Mouse (Mus musculus): ENCODE measurements around the gene Gmfb. TPM values are rescaled to one million over a fixed set of nuclear protein-coding genes. Genes with fewer than 3 reads are reported as not detected.

The Gmfb gene
- polyA plus RNA-seq (2011; ENCODE audit: insufficient read length, low read depth, missing spikeins): 83.0 and 87.9 TPM in 2 replicates

GRCm38 (mm10) chr14:46821873-46822716 is at the start of gene Gmfb:
Gene Gmfb (minus strand): TSS chr14:46822242.
- H3K4me3 ChIP-seq (ENCODE audit: insufficient read depth, low read length): peak within 1 kb of the TSS; percentile 95
- H3K4me1 ChIP-seq (ENCODE audit: control insufficient read depth, insufficient read depth, low read length): peaks cover 4% of the 10 kb centered on the region
- TF ChIP-seq POLR2A (IDR thresholded peaks at IDR 0.05; ENCODE audit: low read depth, low read length) (peak; percentile 84), CTCF (IDR thresholded peaks at IDR 0.05; ENCODE audit: borderline replicate concordance, insufficient read depth, low read length) (no peak)
- peak within 1 kb of the TSS; percentile 85 for H3K27ac ChIP-seq (ENCODE audit: insufficient read depth, low read length)

GRCm38 (mm10) chr14:46862922-46863321 is 40.9 kb upstream of the Gmfb start:
- TF ChIP-seq CTCF (IDR thresholded peaks at IDR 0.05; ENCODE audit: borderline replicate concordance, insufficient read depth, low read length) (no peak), POLR2A (IDR thresholded peaks at IDR 0.05; ENCODE audit: low read depth, low read length) (no peak)
- H3K4me3 ChIP-seq (ENCODE audit: insufficient read depth, low read length): no peak overlapping the region
- no peak overlapping the region for H3K27ac ChIP-seq (ENCODE audit: insufficient read depth, low read length)
- H3K4me1 ChIP-seq (ENCODE audit: control insufficient read depth, insufficient read depth, low read length): no peaks in the 10 kb centered on the region

- H3K4me3 ChIP-seq (ENCODE audit: insufficient read depth, low read length): no peak overlapping the region
- no peak overlapping the region for H3K27ac ChIP-seq (ENCODE audit: insufficient read depth, low read length)
- H3K4me1 ChIP-seq (ENCODE audit: control insufficient read depth, insufficient read depth, low read length): no peaks in the 10 kb centered on the region
- TF ChIP-seq POLR2A (IDR thresholded peaks at IDR 0.05; ENCODE audit: low read depth, low read length) (no peak), CTCF (IDR thresholded peaks at IDR 0.05; ENCODE audit: borderline replicate concordance, insufficient read depth, low read length) (no peak)
Observed at GRCm38 (mm10) chr14:46853677-46854076, 31.6 kb upstream of the Gmfb start.

GRCm38 (mm10) chr14:46849769-46850168 is 27.7 kb upstream of the Gmfb start:
- Histone ChIP-seq H3K4me1 (ENCODE audit: control insufficient read depth, insufficient read depth, low read length) (no peaks in the 10 kb centered on the region), H3K27ac (ENCODE audit: insufficient read depth, low read length) (no peak overlapping the region), H3K4me3 (ENCODE audit: insufficient read depth, low read length) (no peak overlapping the region)
- TF ChIP-seq POLR2A (IDR thresholded peaks at IDR 0.05; ENCODE audit: low read depth, low read length): no peak
- no peak for TF ChIP-seq CTCF (IDR thresholded peaks at IDR 0.05; ENCODE audit: borderline replicate concordance, insufficient read depth, low read length)

- no peak overlapping the region for H3K27ac ChIP-seq (ENCODE audit: insufficient read depth, low read length)
- no peaks in the 10 kb centered on the region for H3K4me1 ChIP-seq (ENCODE audit: control insufficient read depth, insufficient read depth, low read length)
- H3K4me3 ChIP-seq (ENCODE audit: insufficient read depth, low read length): no peak overlapping the region
- TF ChIP-seq POLR2A (IDR thresholded peaks at IDR 0.05; ENCODE audit: low read depth, low read length) (no peak), CTCF (IDR thresholded peaks at IDR 0.05; ENCODE audit: borderline replicate concordance, insufficient read depth, low read length) (no peak)
Observed at GRCm38 (mm10) chr14:46848736-46849135, 26.7 kb upstream of the Gmfb start.

GRCm38 (mm10) chr14:46848063-46848590 is 26.1 kb upstream of the Gmfb start:
- H3K27ac ChIP-seq (ENCODE audit: insufficient read depth, low read length): no peak overlapping the region
- TF ChIP-seq CTCF (IDR thresholded peaks at IDR 0.05; ENCODE audit: borderline replicate concordance, insufficient read depth, low read length): no peak
- no peak for TF ChIP-seq POLR2A (IDR thresholded peaks at IDR 0.05; ENCODE audit: low read depth, low read length)
- H3K4me3 ChIP-seq (ENCODE audit: insufficient read depth, low read length): no peak overlapping the region

GRCm38 (mm10) chr14:46845706-46846105 is 23.7 kb upstream of the Gmfb start:
- no peak for TF ChIP-seq CTCF (IDR thresholded peaks at IDR 0.05; ENCODE audit: borderline replicate concordance, insufficient read depth, low read length)
- TF ChIP-seq POLR2A (IDR thresholded peaks at IDR 0.05; ENCODE audit: low read depth, low read length): no peak
- Histone ChIP-seq H3K27ac (ENCODE audit: insufficient read depth, low read length) (no peak overlapping the region), H3K4me1 (ENCODE audit: control insufficient read depth, insufficient read depth, low read length) (no peaks in the 10 kb centered on the region), H3K4me3 (ENCODE audit: insufficient read depth, low read length) (no peak overlapping the region)

More at GRCm38 (mm10) chr14:46848063-46848590, 26.1 kb upstream of the Gmfb start:
- no peaks in the 10 kb centered on the region for H3K4me1 ChIP-seq (ENCODE audit: control insufficient read depth, insufficient read depth, low read length)

- no peaks in the 10 kb centered on the region for H3K4me1 ChIP-seq (ENCODE audit: control insufficient read depth, insufficient read depth, low read length)
- H3K27ac ChIP-seq (ENCODE audit: insufficient read depth, low read length): no peak overlapping the region
- no peak overlapping the region for H3K4me3 ChIP-seq (ENCODE audit: insufficient read depth, low read length)
- TF ChIP-seq CTCF (IDR thresholded peaks at IDR 0.05; ENCODE audit: borderline replicate concordance, insufficient read depth, low read length): no peak
- no peak for TF ChIP-seq POLR2A (IDR thresholded peaks at IDR 0.05; ENCODE audit: low read depth, low read length)
Observed at GRCm38 (mm10) chr14:46839326-46839725, 17.3 kb upstream of the Gmfb start.

- Histone ChIP-seq H3K27ac (ENCODE audit: insufficient read depth, low read length) (peak overlapping the region; percentile 2; the same call in 1 of the 2 replicates), H3K4me1 (ENCODE audit: control insufficient read depth, insufficient read depth, low read length) (no peaks in the 10 kb centered on the region; the same call in 1 of the 2 replicates), H3K4me3 (ENCODE audit: insufficient read depth, low read length) (peak overlapping the region; percentile 79)
- TF ChIP-seq CTCF (IDR thresholded peaks at IDR 0.05; ENCODE audit: borderline replicate concordance, insufficient read depth, low read length): no peak
Observed at GRCm38 (mm10) chr14:46832354-46833272, 10.6 kb upstream of the Gmfb start.
